Mouse (Mus musculus) stomach, postnatal 0 days (tissue): ENCODE data around the gene Smurf2. TPM values are rescaled to one million over a fixed set of nuclear protein-coding genes. Genes with fewer than 3 reads are reported as not detected.
A peak's percentile ranks its signal among the peaks of the same experiment; 100 is the strongest.

Experiments
- ATAC-seq: fragments of 200-750 bp; cut with Nextera tagmentation; 2 replicates; pipeline ENCODE4 v1.8.0; 2017; ENCODE audit not compliant: low FRiP score, low TSS enrichment
- DNase-seq: peaks from one replicate; pipeline ENCODE4 v3.0.0-alpha.2; 2016; ENCODE audit warnings: low spot score
- H3K27ac ChIP-seq: fragments of 300-500 bp; sonication (generic); replicated peaks from 2 replicates; pipeline ENCODE4 v1.5.1; 2014; ENCODE audit warnings: mild to moderate bottlenecking, control low read depth
- H3K27me3 ChIP-seq: fragments of 300-500 bp; sonication (generic); 2 replicates; pipeline ENCODE4 v1.6.1; 2014; ENCODE audit warnings: low read length; ENCODE audit not compliant: control insufficient read depth, insufficient read depth
- H3K36me3 ChIP-seq: fragments of 300-500 bp; sonication (generic); 2 replicates; pipeline ENCODE4 v1.6.1; 2014; ENCODE audit warnings: low read length, mixed read lengths; ENCODE audit not compliant: control insufficient read depth, insufficient read depth
- H3K4me1 ChIP-seq: fragments of 300-500 bp; sonication (generic); replicated peaks from 2 replicates; pipeline ENCODE4 v1.6.1; 2014; ENCODE audit warnings: antibody characterized with exemption; ENCODE audit not compliant: control insufficient read depth, insufficient read depth
- H3K4me2 ChIP-seq: fragments of 300-500 bp; sonication (generic); replicated peaks from 2 replicates; pipeline ENCODE4 v1.6.1; 2014; ENCODE audit warnings: low read depth, mild to moderate bottlenecking, control low read depth, moderate library complexity
- H3K4me3 ChIP-seq: fragments of 300-500 bp; sonication (generic); 2 replicates; pipeline ENCODE4 v1.5.1; 2014; ENCODE audit warnings: low read depth, low read length, control low read depth
- H3K9ac ChIP-seq: fragments of 300-500 bp; sonication (generic); 2 replicates; pipeline ENCODE4 v1.6.1; 2014; ENCODE audit warnings: mild to moderate bottlenecking, low read length, control low read depth, mixed read lengths
- H3K9me3 ChIP-seq: fragments of 300-500 bp; sonication (generic); 2 replicates; pipeline ENCODE4 v1.6.1; 2016; ENCODE audit warnings: low read length; ENCODE audit not compliant: control insufficient read depth
- CTCF ChIP-seq: IDR thresholded peaks from 2 replicates; pipeline ENCODE4 v1.5.1; 2016; ENCODE audit warnings: antibody characterized with exemption, low read depth, mild to moderate bottlenecking, moderate library complexity
- EP300 ChIP-seq: optimal IDR thresholded peaks from 2 replicates; pipeline ENCODE3; 2016; ENCODE audit warnings: antibody characterized with exemption
- WGBS: fragments of 180-500 bp; shearing (Covaris S2); extraction: QIAGEN DNeasy Blood & Tissue Kit; methylation state at CpG from one replicate; pipeline ENCODE4 v1.1.7; 2014; 5-methylcytosine and 5-hydroxymethylcytosine counted together
- microRNA-seq: library from miRNA; unstranded; fragments of <30 nt; microRNA quantifications from one replicate; pipeline ENCODE4, GENCODE M21; 2016
- polyA plus RNA-seq: library from polyadenylated mRNA; unstranded; fragments of >200 nt; fragmentation: Nextera tagmentation; extraction: Ambion mirVana; gene quantifications from 2 replicates; pipeline ENCODE4 v1.2.1, GENCODE M21; 2015

Gene Smurf2
- polyA plus RNA-seq, 1 experiment from 2014 or later: 7.1 TPM

DNA sequence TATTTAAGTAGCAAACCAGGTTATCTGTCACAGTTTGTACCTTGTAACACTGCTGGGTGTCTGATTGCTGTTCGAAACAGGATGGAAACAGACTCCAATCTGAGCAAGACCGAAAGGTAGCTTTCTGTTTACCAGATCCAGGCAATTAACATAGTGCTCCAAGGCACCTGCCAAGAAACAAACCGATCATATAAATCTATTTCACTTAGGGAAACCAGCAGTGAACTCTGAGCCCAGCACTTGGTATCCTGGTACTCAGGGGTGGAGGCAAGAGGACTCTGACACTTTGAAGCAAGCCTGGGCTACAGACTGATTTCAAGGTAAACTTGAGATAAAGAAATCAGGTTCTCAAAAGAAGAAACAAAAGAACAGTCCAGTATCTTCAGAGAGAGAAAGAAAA lies 143.1 kb downstream of the Smurf2 start:
- Histone ChIP-seq H3K36me3 (peaks cover 26% of the 10 kb centered on the region), H3K9ac (no peak overlapping the region), H3K27ac (0 out of 2 replicates have a peak overlapping the region, but pooled peaks have one; percentile 8), H3K4me2 (0 out of 2 replicates have a peak overlapping the region, but pooled peaks have one; percentile 84), H3K27me3 (no peaks in the 10 kb centered on the region), H3K4me3 (no peak overlapping the region), H3K9me3 (no peaks in the 10 kb centered on the region), H3K4me1 (no peaks in the 10 kb centered on the region)
- no peak for TF ChIP-seq EP300
- TF ChIP-seq CTCF: no peak
- ATAC-seq (no peak), DNase-seq (no peak)
- WGBS: 74% methylated on average over 3 of the region's 3 CpGs

DNA sequence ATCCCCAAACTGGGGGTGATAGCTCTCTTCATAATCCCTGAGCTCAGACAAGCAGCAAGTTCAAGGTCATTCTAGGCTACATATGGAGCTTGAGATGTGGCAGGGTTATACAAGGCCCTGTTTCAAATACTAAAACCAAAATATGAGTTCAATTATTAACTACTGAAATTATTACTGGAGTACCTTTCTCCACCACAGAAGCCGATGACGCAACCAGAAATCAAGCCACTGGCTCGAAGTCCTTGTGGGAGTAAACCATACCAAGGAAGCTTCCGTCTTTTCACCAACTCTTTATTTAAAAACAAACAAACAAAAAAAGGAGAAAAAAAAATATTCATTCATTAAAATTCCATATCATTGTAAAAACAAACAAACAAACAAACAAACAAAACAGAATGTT lies 143.6 kb downstream of the Smurf2 start:
- H3K4me2 ChIP-seq: no peak overlapping the region
- no peaks in the 10 kb centered on the region for H3K4me1 ChIP-seq
- H3K27ac ChIP-seq: no peak overlapping the region
- no peaks in the 10 kb centered on the region for H3K9me3 ChIP-seq
- no peak overlapping the region for H3K9ac ChIP-seq
- H3K4me3 ChIP-seq: no peak overlapping the region
- peaks cover 27% of the 10 kb centered on the region for H3K36me3 ChIP-seq
- DNase-seq: no peak
- no peak for ATAC-seq
- H3K27me3 ChIP-seq: no peaks in the 10 kb centered on the region
- TF ChIP-seq CTCF: no peak
- no peak for TF ChIP-seq EP300
- WGBS: 85% methylated on average over 4 of the region's 4 CpGs

DNA sequence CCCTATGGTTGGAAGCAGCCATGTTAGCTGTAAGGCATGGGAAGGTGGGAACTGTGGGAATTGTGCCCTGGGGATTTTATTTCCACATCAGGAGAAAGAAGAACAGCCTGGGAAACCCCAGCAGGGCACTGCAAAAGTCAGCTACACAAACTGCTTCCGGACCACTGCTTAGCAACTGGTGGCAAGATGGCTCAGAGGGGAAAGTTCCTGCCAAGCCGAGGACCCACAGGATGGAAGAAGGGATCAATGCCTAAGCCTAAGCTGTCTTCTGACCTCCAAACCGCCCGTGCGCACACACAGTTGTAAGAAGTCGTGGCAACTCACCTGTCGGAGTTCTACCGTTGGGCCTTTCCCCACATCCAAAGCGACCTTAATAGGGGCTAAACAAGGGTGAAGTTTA lies 147.5 kb downstream of the Smurf2 start:
- no peak overlapping the region for H3K27ac ChIP-seq
- ATAC-seq (no peak), DNase-seq (no peak)
- no peak for TF ChIP-seq EP300
- TF ChIP-seq CTCF: no peak
- H3K36me3 ChIP-seq: peaks cover 31% of the 10 kb centered on the region
- H3K27me3 ChIP-seq: no peaks in the 10 kb centered on the region
- H3K4me3 ChIP-seq: no peak overlapping the region
- no peak overlapping the region for H3K9ac ChIP-seq
- 92% methylated on average over 9 of the region's 9 CpGs for WGBS
- no peaks in the 10 kb centered on the region for H3K9me3 ChIP-seq
- no peak overlapping the region for H3K4me2 ChIP-seq
- no peaks in the 10 kb centered on the region for H3K4me1 ChIP-seq

DNA sequence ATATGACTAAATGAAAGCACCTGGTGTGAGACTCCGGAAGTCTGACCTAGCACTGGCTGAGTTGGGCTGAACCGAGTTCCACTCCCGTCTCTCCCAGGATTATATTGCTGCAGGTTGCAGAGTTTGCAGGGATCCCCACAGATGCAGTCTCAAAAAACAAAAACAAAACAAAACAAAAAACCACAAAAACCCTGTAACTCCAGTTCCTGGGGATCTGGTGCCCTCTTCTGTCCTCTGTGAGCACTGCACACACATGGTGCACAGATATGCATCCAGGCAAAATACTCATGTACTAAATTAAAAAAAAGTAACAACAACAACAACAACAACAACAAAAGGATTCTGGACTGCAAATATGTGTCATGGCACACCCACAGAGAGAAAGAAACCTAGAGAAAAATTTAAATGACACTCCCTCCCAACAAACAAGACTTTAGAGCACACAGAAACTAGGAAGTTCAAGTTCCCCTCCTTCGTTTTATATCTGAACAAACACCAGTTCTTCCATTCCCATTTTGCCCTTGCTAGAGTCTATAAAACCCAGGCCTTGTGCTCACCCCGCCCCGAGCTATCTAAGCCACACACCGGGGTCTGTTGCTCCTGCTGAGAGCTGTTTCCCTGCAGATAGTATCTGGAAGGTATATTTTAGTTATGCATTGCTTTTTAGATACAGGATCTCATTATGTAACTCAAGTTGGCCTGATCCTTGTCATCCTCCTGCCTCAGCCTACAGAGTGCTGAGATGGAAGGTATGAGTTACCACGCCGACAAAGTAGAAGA lies 150.1 kb downstream of the Smurf2 start:
- Histone ChIP-seq H3K27ac (no peak overlapping the region), H3K4me3 (no peak overlapping the region), H3K4me1 (no peaks in the 10 kb centered on the region), H3K36me3 (peaks cover 34% of the 10 kb centered on the region), H3K9me3 (no peaks in the 10 kb centered on the region), H3K27me3 (no peaks in the 10 kb centered on the region), H3K9ac (no peak overlapping the region), H3K4me2 (no peak overlapping the region)
- DNase-seq (no peak), ATAC-seq (no peak)
- WGBS: 93% methylated on average over 9 of the region's 9 CpGs
- TF ChIP-seq EP300 (no peak), CTCF (peak; percentile 77)

Small RNA genes within 50 kb of the gene (microRNA-seq; reads per million reads assigned to microRNA genes)
- gene Gm25994 (not detected), gene Gm27322 (not detected), gene Mir3064 (6.1 reads per million, percentile 10 among the genes with 10 or more reads in this experiment)

Other genes starting within 250 kb of the Smurf2 start
- gene Pecam1, start 170.1 kb downstream of the Smurf2 start, polyA plus RNA-seq: 20.2 and 20.4 TPM in 2 replicates
- 2.2 and 2.8 TPM in 2 replicates for gene Milr1, start 169.5 kb downstream of the Smurf2 start, polyA plus RNA-seq
- 8.9 and 10.3 TPM in 2 replicates for gene Polg2, start 141.2 kb downstream of the Smurf2 start, polyA plus RNA-seq
- 175 and 178 TPM in 2 replicates for gene Ddx5, start 131.5 kb downstream of the Smurf2 start, polyA plus RNA-seq
- gene Cep95, start 131.5 kb downstream of the Smurf2 start, polyA plus RNA-seq: 4.9 and 5.7 TPM in 2 replicates
- 146 and 158 TPM in 2 replicates for gene Kpna2, start 78.8 kb upstream of the Smurf2 start, polyA plus RNA-seq
- 6.3 and 6.8 TPM in 2 replicates for gene 1810010H24Rik, start 105.0 kb upstream of the Smurf2 start, polyA plus RNA-seq
- 11.8 and 13.8 TPM in 2 replicates for gene Bptf, start 211.4 kb upstream of the Smurf2 start, polyA plus RNA-seq